Mouse (Mus musculus) heart, embryonic 11.5 days (tissue): ENCODE data around the gene Plcxd3. TPM values are rescaled to one million over a fixed set of nuclear protein-coding genes. Genes with fewer than 3 reads are reported as not detected.
"Not testable (repeated sequence)": the region's sequence is repeated elsewhere in the genome, so short reads cannot be mapped to it uniquely, and the experiment has no call there.

ENCODE experiments used
- ATAC-seq: fragments of 200-750 bp; cut with Nextera tagmentation; replicated peaks from 2 replicates; pipeline ENCODE4 v1.8.0; 2017; ENCODE audit warnings: moderate library complexity; ENCODE audit not compliant: insufficient number of reproducible peaks, low FRiP score, low TSS enrichment
- H3K27ac ChIP-seq: fragments of 300-500 bp; sonication (generic); 2 replicates; pipeline ENCODE4 v1.5.1; 2014; ENCODE audit warnings: mild to moderate bottlenecking, low read depth, low read length
- H3K27me3 ChIP-seq: fragments of 300-500 bp; sonication (generic); 2 replicates; pipeline ENCODE4 v1.6.1; 2014; ENCODE audit warnings: mild to moderate bottlenecking, low read length, mixed read lengths; ENCODE audit not compliant: control insufficient read depth, insufficient read depth
- H3K36me3 ChIP-seq: fragments of 300-500 bp; sonication (generic); 2 replicates; pipeline ENCODE4 v1.6.1; 2014; ENCODE audit warnings: mild to moderate bottlenecking, low read length, moderate library complexity, mixed read lengths; ENCODE audit not compliant: control insufficient read depth, insufficient read depth
- H3K4me1 ChIP-seq: fragments of 300-500 bp; sonication (generic); 2 replicates; pipeline ENCODE4 v1.6.1; 2014; ENCODE audit warnings: low read length; ENCODE audit not compliant: control insufficient read depth, insufficient read depth
- H3K4me2 ChIP-seq: fragments of 300-500 bp; sonication (generic); 2 replicates; pipeline ENCODE4 v1.6.1; 2014; ENCODE audit warnings: mild to moderate bottlenecking, moderate library complexity
- H3K4me3 ChIP-seq: fragments of 300-500 bp; sonication (generic); 2 replicates; pipeline ENCODE4 v1.5.1; 2014; ENCODE audit warnings: low read depth, low read length
- H3K9ac ChIP-seq: fragments of 300-500 bp; sonication (generic); 2 replicates; pipeline ENCODE4 v1.6.1; 2014; ENCODE audit warnings: mild to moderate bottlenecking, low read depth, low read length, moderate library complexity
- H3K9me3 ChIP-seq: fragments of 300-500 bp; sonication (generic); replicated peaks from 2 replicates; pipeline ENCODE4 v1.6.1; 2016; ENCODE audit warnings: low read length; ENCODE audit not compliant: control insufficient read depth
- WGBS: fragments of 180-500 bp; shearing (Covaris S2); extraction: QIAGEN DNeasy Blood & Tissue Kit; methylation state at CpG from one replicate; pipeline ENCODE4 v1.1.7; 2014; ENCODE audit not compliant: insufficient replicate concordance; 5-methylcytosine and 5-hydroxymethylcytosine counted together
- polyA plus RNA-seq: library from polyadenylated mRNA; unstranded; fragments of >200 nt; fragmentation: Nextera tagmentation; extraction: Ambion mirVana; gene quantifications from 2 replicates; pipeline ENCODE4 v1.2.1, GENCODE M21; 2014

Plcxd3 gene
- polyA plus RNA-seq, 1 experiment from 2014 or later: 1.4 TPM

DNA sequence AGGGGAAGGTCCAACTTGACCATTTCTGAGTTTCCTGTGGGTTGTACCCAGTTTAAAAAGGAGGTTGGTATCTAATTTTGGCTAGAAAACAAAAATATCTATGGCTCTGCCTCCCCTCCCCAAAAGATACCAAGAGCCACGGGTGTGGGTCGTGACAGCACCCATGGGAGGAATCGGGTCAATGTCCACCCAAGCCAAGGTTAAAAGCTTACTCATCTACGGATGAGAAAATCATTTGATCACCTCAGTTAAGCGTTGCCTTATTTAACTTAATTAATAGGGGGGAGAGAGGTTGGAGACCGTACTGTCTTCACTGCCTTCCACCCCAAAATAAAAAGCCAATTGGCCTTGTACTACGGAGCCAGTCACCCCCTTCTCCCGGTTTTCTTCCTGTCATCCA lies 223.4 kb downstream of the Plcxd3 start:
- not testable (repeated sequence) for ATAC-seq, H3K9ac ChIP-seq, H3K4me2 ChIP-seq, H3K4me3 ChIP-seq, H3K9me3 ChIP-seq, H3K4me1 ChIP-seq, H3K27me3 ChIP-seq, H3K27ac ChIP-seq, H3K36me3 ChIP-seq
- WGBS: 77% methylated on average over 8 of the region's 8 CpGs

- not testable (repeated sequence) for H3K4me1 ChIP-seq, H3K4me2 ChIP-seq, H3K36me3 ChIP-seq, H3K9me3 ChIP-seq, H3K4me3 ChIP-seq, H3K27ac ChIP-seq, ATAC-seq, H3K27me3 ChIP-seq, H3K9ac ChIP-seq
- WGBS: 83% methylated on average over 8 of the region's 8 CpGs
Observed at GRCm38 (mm10) chr15:4599331-4599730, 224.0 kb downstream of the Plcxd3 start.

- no peaks in the 10 kb centered on the region for H3K36me3 ChIP-seq
- no peaks in the 10 kb centered on the region for H3K27me3 ChIP-seq
- H3K4me3 ChIP-seq: no peak overlapping the region
- 70% methylated on average over 6 of the region's 6 CpGs for WGBS
- no peak overlapping the region for H3K27ac ChIP-seq
- no peaks in the 10 kb centered on the region for H3K9me3 ChIP-seq
- H3K4me1 ChIP-seq: no peaks in the 10 kb centered on the region
- no peak for ATAC-seq
- no peak overlapping the region for H3K4me2 ChIP-seq
- no peak overlapping the region for H3K9ac ChIP-seq
Observed at GRCm38 (mm10) chr15:4605630-4606029, 230.3 kb downstream of the Plcxd3 start.
